Mouse (Mus musculus): ENCODE data around the gene Rergl. TPM values are rescaled to one million over a fixed set of nuclear protein-coding genes. Genes with fewer than 3 reads are reported as not detected.

The Rergl gene
- polyA plus RNA-seq (2021) = not detected

GRCm38 (mm10) chr6:139501876-139502275 is at the start of gene Rergl:
Rergl (minus strand) TSS chr6:139501976.
- in situ Hi-C loops (cut with MboI; ENCODE audit: low pct_unique_long_range_greater_than_20kb) = no loop called here
- DNase-seq (ENCODE audit: low read depth, low spot score) (no peak), ATAC-seq (no peak)
- CTCF ChIA-PET = no interaction called here
- H3K27me3 ChIP-seq = no peaks in the 10 kb centered on the region
- POLR2A ChIA-PET = no interaction called here
- no peak for TF ChIP-seq CTCF (IDR thresholded peaks at IDR 0.05)

GRCm38 (mm10) chr6:139538469-139538868 is 36.7 kb upstream of the Rergl start:
- ATAC-seq (no peak), DNase-seq (ENCODE audit: low read depth, low spot score) (no peak)
- H3K27me3 ChIP-seq = no peaks in the 10 kb centered on the region
- ChIA-PET CTCF (interaction anchor here (1.4 kb wide), 1 partner anchor 14 kb away, joined by 4 read pairs; no protein-coding TSS in a partner anchor), POLR2A (no interaction called here)
- no peak for TF ChIP-seq CTCF (IDR thresholded peaks at IDR 0.05)
- in situ Hi-C loops (cut with MboI; ENCODE audit: low pct_unique_long_range_greater_than_20kb) = no loop called here

- CTCF ChIA-PET = no interaction called here
- in situ Hi-C loops (cut with MboI; ENCODE audit: low pct_unique_long_range_greater_than_20kb) = no loop called here
- no peak for ATAC-seq
- TF ChIP-seq CTCF (IDR thresholded peaks at IDR 0.05) = no peak
- POLR2A ChIA-PET = no interaction called here
- no peak for DNase-seq (ENCODE audit: low read depth, low spot score)
- H3K27me3 ChIP-seq = no peaks in the 10 kb centered on the region
These were observed 23.6 kb upstream of the Rergl start for GRCm38 (mm10) chr6:139525406-139525805.

- POLR2A ChIA-PET = no interaction called here
- in situ Hi-C loops (cut with MboI; ENCODE audit: low pct_unique_long_range_greater_than_20kb) = no loop called here
- no peak for TF ChIP-seq CTCF (IDR thresholded peaks at IDR 0.05)
- no peaks in the 10 kb centered on the region for H3K27me3 ChIP-seq
- CTCF ChIA-PET = interaction anchor here (1.7 kb wide), 1 partner anchor 14 kb away, joined by 4 read pairs; no protein-coding TSS in a partner anchor
- no peak for ATAC-seq
- no peak for DNase-seq (ENCODE audit: low read depth, low spot score)
These were observed 22.5 kb upstream of the Rergl start for GRCm38 (mm10) chr6:139524288-139524687.

DNA sequence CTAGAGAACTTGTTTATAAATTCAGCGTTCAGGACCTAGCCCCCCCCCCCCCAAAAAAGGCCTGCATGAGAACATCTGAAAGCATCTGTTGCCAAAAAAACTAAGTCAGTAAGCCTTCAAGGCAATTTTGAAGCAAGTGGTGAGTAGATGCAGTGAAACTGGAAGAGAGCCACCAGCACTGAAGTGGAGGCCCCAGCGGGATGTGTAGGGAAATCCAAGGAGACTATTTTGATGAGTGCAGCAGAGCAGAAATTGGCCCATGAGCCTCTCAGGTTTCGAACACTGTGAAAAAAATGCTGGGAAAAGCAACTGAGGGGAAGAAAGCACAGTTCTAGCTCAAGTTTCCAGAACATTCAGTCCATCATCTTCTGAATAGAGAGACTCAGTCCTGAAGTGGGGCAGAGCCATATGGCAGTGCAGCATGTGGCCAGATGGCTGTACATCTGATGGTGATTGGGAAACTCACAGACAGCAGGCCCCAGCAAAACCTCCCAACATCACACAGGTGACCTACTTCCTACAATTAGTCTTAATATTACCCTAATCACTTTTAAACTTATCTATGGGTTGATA is 13.2 kb upstream of the Rergl start:
- POLR2A ChIA-PET = no interaction called here
- in situ Hi-C loops (cut with MboI; ENCODE audit: low pct_unique_long_range_greater_than_20kb) = no loop called here

DNA sequence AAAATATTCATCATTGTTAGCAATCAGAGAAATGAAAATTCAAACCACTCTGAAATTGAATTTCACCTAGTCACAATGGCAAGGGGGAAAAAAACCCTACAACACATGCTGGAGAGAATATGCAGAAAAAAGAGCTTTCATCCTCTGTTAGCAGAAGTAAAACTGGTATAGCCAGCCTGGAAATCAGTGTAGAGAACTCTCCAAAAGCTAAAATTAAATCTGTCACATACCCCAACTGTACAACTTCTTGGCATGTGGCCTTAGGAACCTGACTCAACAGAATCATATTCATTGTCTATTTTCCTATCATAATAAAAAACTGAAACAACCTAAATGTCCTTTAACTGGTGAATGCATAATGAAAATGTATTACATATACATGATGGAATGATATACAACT is 22.0 kb downstream of the Rergl start:
- no peak for TF ChIP-seq CTCF (IDR thresholded peaks at IDR 0.05)
- ChIA-PET CTCF (no interaction called here), POLR2A (no interaction called here)
- no peaks in the 10 kb centered on the region for H3K27me3 ChIP-seq
- in situ Hi-C loops (cut with MboI; ENCODE audit: low pct_unique_long_range_greater_than_20kb) = no loop called here
- no peak for DNase-seq (ENCODE audit: low read depth, low spot score)
- ATAC-seq = no peak

More for the DNA sequence above, 13.2 kb upstream of the Rergl start:
- H3K27me3 ChIP-seq = no peaks in the 10 kb centered on the region
- TF ChIP-seq CTCF (IDR thresholded peaks at IDR 0.05) = no peak
- ATAC-seq (no peak), DNase-seq (ENCODE audit: low read depth, low spot score) (no peak)
- CTCF ChIA-PET = no interaction called here

GRCm38 (mm10) chr6:139464980-139465379 is 36.8 kb downstream of the Rergl start:
- ATAC-seq (no peak), DNase-seq (ENCODE audit: low read depth, low spot score) (no peak)
- no peak for TF ChIP-seq CTCF (IDR thresholded peaks at IDR 0.05)
- H3K27me3 ChIP-seq = no peaks in the 10 kb centered on the region
- in situ Hi-C loops (cut with MboI; ENCODE audit: low pct_unique_long_range_greater_than_20kb) = no loop called here
- ChIA-PET POLR2A (no interaction called here), CTCF (no interaction called here)

DNA sequence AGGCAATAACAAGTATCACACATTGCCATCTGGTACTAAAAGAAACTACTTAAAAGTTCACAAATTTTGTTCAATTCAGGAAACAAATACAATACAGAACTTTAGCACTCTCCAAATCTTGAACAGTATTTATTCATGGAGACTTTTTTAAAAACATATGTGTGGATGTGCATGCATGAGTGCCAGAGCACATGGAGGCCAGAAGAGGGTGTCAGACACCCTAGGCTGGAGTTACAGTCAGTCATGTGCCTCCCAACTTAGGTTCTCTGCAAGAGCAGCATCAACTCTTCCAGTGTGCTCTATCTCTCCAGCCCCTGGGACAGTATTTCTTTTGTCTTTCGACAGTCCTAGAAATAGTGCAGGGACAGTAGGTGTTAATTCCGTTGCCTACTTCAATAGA is 37.5 kb downstream of the Rergl start:
- in situ Hi-C loops (cut with MboI; ENCODE audit: low pct_unique_long_range_greater_than_20kb) = no loop called here
- POLR2A ChIA-PET = no interaction called here
- H3K27me3 ChIP-seq = no peaks in the 10 kb centered on the region
- ATAC-seq (no peak), DNase-seq (ENCODE audit: low read depth, low spot score) (no peak)
- CTCF ChIA-PET = no interaction called here
- no peak for TF ChIP-seq CTCF (IDR thresholded peaks at IDR 0.05)

DNA sequence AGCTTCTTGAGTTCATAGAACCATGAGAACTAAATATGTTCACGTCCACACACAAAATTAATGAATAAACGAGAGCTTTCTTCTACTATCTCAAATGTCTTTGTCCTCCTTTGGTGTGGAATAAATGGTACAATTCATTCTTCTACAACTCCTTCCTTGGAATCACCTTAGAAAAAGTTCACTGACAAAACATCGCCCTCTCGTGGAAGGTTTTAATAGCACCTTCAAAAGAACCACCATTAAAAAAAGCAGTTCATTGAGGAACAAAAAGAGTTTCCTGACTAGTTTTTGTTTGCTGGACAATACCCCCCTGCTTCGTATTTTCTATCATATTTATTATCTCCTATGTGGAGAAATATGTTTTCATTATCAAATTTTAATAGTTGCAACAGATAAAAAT is 40.7 kb downstream of the Rergl start:
- CTCF ChIA-PET = no interaction called here
- in situ Hi-C loops (cut with MboI; ENCODE audit: low pct_unique_long_range_greater_than_20kb) = no loop called here
- ATAC-seq (no peak), DNase-seq (ENCODE audit: low read depth, low spot score) (no peak)
- POLR2A ChIA-PET = no interaction called here
- H3K27me3 ChIP-seq = no peaks in the 10 kb centered on the region
- peak; percentile 17 for TF ChIP-seq CTCF (IDR thresholded peaks at IDR 0.05)

DNA sequence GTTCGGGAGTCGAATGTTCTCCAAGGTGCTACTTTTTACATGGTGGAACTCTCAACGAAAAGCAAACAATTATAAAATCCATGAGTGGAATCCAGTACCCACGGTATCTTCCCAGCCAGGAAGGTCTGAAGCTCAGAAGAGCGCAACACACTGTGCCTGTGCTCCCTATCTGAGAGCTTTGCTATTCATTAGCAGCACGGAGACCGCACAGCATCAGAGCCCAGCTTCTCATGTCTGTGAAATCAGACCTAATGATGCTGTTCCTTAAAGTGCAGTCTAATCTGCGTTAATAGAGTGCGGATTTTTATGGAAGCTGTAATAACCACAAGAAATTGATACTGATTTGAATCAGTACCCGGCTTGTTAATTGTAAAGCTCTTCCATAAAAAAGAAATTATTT is 41.3 kb downstream of the Rergl start:
- POLR2A ChIA-PET = no interaction called here
- ATAC-seq = no peak
- no peak for DNase-seq (ENCODE audit: low read depth, low spot score)
- no peak for TF ChIP-seq CTCF (IDR thresholded peaks at IDR 0.05)
- CTCF ChIA-PET = no interaction called here
- H3K27me3 ChIP-seq = no peaks in the 10 kb centered on the region
- in situ Hi-C loops (cut with MboI; ENCODE audit: low pct_unique_long_range_greater_than_20kb) = no loop called here

DNA sequence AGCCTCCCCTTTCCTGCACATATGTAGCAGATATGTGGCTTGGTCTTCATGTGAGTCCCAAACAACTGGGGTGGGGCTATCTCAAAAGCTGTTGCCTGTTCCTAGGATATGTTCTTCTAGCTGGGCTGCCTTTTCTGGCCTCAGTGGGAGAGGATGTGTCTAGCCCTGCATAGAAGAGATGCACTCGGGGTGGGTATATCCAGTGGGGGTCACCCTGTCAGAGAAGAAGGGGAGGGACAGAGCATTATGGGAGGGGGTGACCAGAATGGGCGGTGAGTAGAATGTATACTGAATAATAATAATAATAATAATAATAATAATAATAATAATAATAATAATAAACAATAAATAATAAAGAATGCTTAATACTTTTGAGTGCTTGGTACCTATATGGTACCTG is 57.8 kb downstream of the Rergl start:
- H3K27me3 ChIP-seq = no peaks in the 10 kb centered on the region
- ChIA-PET POLR2A (no interaction called here), CTCF (no interaction called here)
- DNase-seq (ENCODE audit: low read depth, low spot score) (no peak), ATAC-seq (no peak)
- in situ Hi-C loops (cut with MboI; ENCODE audit: low pct_unique_long_range_greater_than_20kb) = no loop called here
- TF ChIP-seq CTCF (IDR thresholded peaks at IDR 0.05) = no peak

Other genes starting within 250 kb of the Rergl start
- gene Pik3c2g, start 85.2 kb upstream of the Rergl start, polyA plus RNA-seq (2021) = 0.04 TPM

Measured in Patski (cell line).